Mouse (Mus musculus) ES-Bruce4 (cell line): ENCODE data around the gene Gigyf2.

Experiments used
- CTCF ChIP-seq: IDR thresholded peaks from one replicate; pipeline ENCODE4 v1.8.1; 2011; ENCODE audit warnings: low read depth, low read length
- POLR2A ChIP-seq: IDR thresholded peaks from one replicate; pipeline ENCODE4 v1.8.1; 2011; ENCODE audit warnings: low read length; ENCODE audit not compliant: insufficient read depth

DNA sequence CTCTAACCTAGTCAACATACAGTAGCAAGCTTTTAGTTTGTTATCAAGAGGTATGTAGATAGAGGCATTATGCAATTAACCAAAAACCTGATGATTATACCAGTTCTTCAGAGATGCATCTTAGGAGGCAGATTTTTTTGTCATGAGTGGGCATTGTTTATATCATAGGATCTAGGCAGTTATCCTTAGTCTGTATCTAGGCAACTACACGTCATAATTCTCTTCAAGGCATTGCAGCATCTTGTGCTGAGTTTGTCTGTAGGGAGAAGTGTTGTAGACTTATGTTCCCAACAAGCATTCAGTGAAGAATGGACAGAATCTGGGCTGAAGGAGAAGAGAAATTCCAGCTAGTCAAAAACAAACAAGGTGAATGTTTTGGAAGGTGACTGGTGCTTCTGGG lies 77.9 kb downstream of the Gigyf2 start:
- TF ChIP-seq CTCF (no peak), POLR2A (no peak)
